Mouse (Mus musculus) liver, embryonic 11.5 days (tissue): ENCODE results near the gene Vip. TPM values are rescaled to one million over a fixed set of nuclear protein-coding genes. Genes with fewer than 3 reads are reported as not detected.
A peak's percentile ranks its signal among the peaks of the same experiment; 100 is the strongest.

Experiments used
- ATAC-seq: fragments of 200-750 bp; cut with Nextera tagmentation; replicated peaks from 2 replicates; pipeline ENCODE4 v1.8.0; 2017; ENCODE audit warnings: moderate number of reproducible peaks, mild to moderate bottlenecking, moderate TSS enrichment, moderate library complexity; ENCODE audit not compliant: low FRiP score
- DNase-seq: peaks from one replicate; pipeline ENCODE4 v3.0.0-alpha.2; 2017; ENCODE audit warnings: low spot score
- H3K27ac ChIP-seq: fragments of 300-500 bp; sonication (generic); 2 replicates; pipeline ENCODE4 v1.5.1; 2014; ENCODE audit warnings: mild to moderate bottlenecking, low read depth, low read length, control low read depth
- H3K27me3 ChIP-seq: fragments of 300-500 bp; sonication (generic); replicated peaks from 2 replicates; pipeline ENCODE4 v1.6.1; 2014; ENCODE audit warnings: low read length, mixed read lengths; ENCODE audit not compliant: control insufficient read depth, insufficient read depth
- H3K36me3 ChIP-seq: fragments of 300-500 bp; sonication (generic); 2 replicates; pipeline ENCODE4 v1.6.1; 2014; ENCODE audit warnings: mild to moderate bottlenecking, low read length, moderate library complexity, mixed read lengths; ENCODE audit not compliant: control insufficient read depth, insufficient read depth
- H3K4me1 ChIP-seq: fragments of 300-500 bp; sonication (generic); replicated peaks from 2 replicates; pipeline ENCODE4 v1.6.1; 2014; ENCODE audit warnings: low read length, mixed read lengths; ENCODE audit not compliant: control insufficient read depth, insufficient read depth
- H3K4me2 ChIP-seq: fragments of 300-500 bp; sonication (generic); 2 replicates; pipeline ENCODE4 v1.6.1; 2014; ENCODE audit warnings: mild to moderate bottlenecking, control low read depth, moderate library complexity
- H3K4me3 ChIP-seq: fragments of 300-500 bp; sonication (generic); 2 replicates; pipeline ENCODE4 v1.5.1; 2014; ENCODE audit warnings: low read depth, low read length, control low read depth
- H3K9ac ChIP-seq: fragments of 300-500 bp; sonication (generic); 2 replicates; pipeline ENCODE4 v1.6.1; 2014; ENCODE audit warnings: low read depth, low read length, control low read depth
- H3K9me3 ChIP-seq: fragments of 300-500 bp; sonication (generic); 2 replicates; pipeline ENCODE4 v1.6.1; 2016; ENCODE audit warnings: low read length, inconsistent platforms, mixed read lengths; ENCODE audit not compliant: control insufficient read depth
- WGBS: fragments of 180-500 bp; shearing (Covaris S2); extraction: QIAGEN DNeasy Blood & Tissue Kit; methylation state at CpG from one replicate; pipeline ENCODE4 v1.1.7; 2014; 5-methylcytosine and 5-hydroxymethylcytosine counted together
- polyA plus RNA-seq: library from polyadenylated mRNA; unstranded; fragments of >200 nt; fragmentation: Nextera tagmentation; extraction: Ambion mirVana; gene quantifications from 2 replicates; pipeline ENCODE4 v1.2.1, GENCODE M21; 2014

Vip gene
- polyA plus RNA-seq, 1 experiment from 2014 or later, result not detected

DNA sequence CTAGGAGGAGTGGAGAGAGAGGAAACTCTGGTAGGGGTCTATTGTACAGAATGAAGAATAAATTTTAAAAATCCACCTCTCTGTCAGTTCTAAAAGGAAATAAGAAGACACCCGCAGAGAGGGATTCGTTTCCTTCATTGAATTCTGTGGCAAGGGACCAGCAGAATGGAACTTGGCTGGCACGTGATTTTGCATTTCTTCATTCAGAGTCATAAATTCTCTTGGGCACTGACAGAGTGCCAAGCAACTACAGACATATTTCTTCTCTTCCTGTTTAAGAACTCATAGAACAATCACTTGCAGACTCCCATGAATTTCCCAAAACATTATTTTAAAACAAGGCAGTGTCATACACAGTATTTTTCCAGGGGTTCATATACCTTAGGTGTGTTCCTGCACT is 30.1 kb upstream of the Vip start:
- Histone ChIP-seq H3K27ac (no peak overlapping the region), H3K4me2 (no peak overlapping the region), H3K9me3 (no peaks in the 10 kb centered on the region), H3K4me1 (no peaks in the 10 kb centered on the region), H3K27me3 (no peaks in the 10 kb centered on the region), H3K36me3 (no peaks in the 10 kb centered on the region), H3K9ac (no peak overlapping the region), H3K4me3 (no peak overlapping the region)
- ATAC-seq, result no peak
- no peak for DNase-seq
- WGBS, result 75% methylated on average over 3 of the region's 3 CpGs

- WGBS, result 79% methylated on average over 13 of the region's 13 CpGs
- H3K36me3 ChIP-seq, result no peaks in the 10 kb centered on the region
- no peaks in the 10 kb centered on the region for H3K4me1 ChIP-seq
- H3K4me2 ChIP-seq, result no peak overlapping the region
- no peaks in the 10 kb centered on the region for H3K9me3 ChIP-seq
- ATAC-seq (no peak), DNase-seq (no peak)
- H3K4me3 ChIP-seq, result no peak overlapping the region
- H3K27ac ChIP-seq, result no peak overlapping the region
- no peaks in the 10 kb centered on the region for H3K27me3 ChIP-seq
- H3K9ac ChIP-seq, result no peak overlapping the region
Measured at GRCm38 (mm10) chr10:5615186-5616040, 23.6 kb upstream of the Vip start.

GRCm38 (mm10) chr10:5626268-5626667 is 12.8 kb upstream of the Vip start:
- Histone ChIP-seq H3K4me3 (no peak overlapping the region), H3K36me3 (no peaks in the 10 kb centered on the region), H3K27me3 (no peaks in the 10 kb centered on the region), H3K9ac (no peak overlapping the region), H3K4me1 (no peaks in the 10 kb centered on the region), H3K9me3 (no peaks in the 10 kb centered on the region), H3K4me2 (no peak overlapping the region), H3K27ac (no peak overlapping the region)
- 67% methylated on average over 5 of the region's 5 CpGs for WGBS
- ATAC-seq, result no peak
- DNase-seq, result no peak

GRCm38 (mm10) chr10:5633672-5634200 is 5.3 kb upstream of the Vip start:
- ATAC-seq (no peak), DNase-seq (no peak)
- no peaks in the 10 kb centered on the region for H3K9me3 ChIP-seq
- no peaks in the 10 kb centered on the region for H3K36me3 ChIP-seq
- no peaks in the 10 kb centered on the region for H3K4me1 ChIP-seq
- no peak overlapping the region for H3K27ac ChIP-seq
- H3K9ac ChIP-seq, result no peak overlapping the region
- H3K27me3 ChIP-seq, result no peaks in the 10 kb centered on the region
- no peak overlapping the region for H3K4me3 ChIP-seq
- 70% methylated on average over 4 of the region's 4 CpGs for WGBS
- H3K4me2 ChIP-seq, result no peak overlapping the region

DNA sequence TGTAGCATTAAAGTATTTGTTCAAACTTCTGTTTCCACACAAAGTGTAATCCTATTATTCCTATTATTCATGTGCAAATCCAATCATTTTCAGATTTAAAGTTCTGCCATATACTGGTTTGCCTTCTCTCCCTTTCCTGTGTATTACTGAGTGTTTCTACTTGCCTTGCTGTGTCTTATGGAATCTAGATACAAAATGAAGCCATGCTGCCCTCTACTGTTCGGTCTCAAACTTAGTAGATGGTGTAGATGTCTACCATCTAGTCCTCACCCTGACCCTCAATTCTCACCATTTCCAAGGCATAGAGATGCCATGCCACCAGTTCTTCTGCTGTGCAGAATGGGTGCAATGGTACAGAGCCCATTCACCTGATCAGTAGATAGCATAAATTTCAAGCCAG is 4.7 kb upstream of the Vip start:
- H3K9ac ChIP-seq, result no peak overlapping the region
- ATAC-seq (no peak), DNase-seq (no peak)
- 15% methylated on average over 1 of the region's 1 CpGs for WGBS
- no peak overlapping the region for H3K27ac ChIP-seq
- no peaks in the 10 kb centered on the region for H3K27me3 ChIP-seq
- H3K4me1 ChIP-seq, result no peaks in the 10 kb centered on the region
- H3K4me3 ChIP-seq, result no peak overlapping the region
- no peaks in the 10 kb centered on the region for H3K36me3 ChIP-seq
- no peak overlapping the region for H3K4me2 ChIP-seq
- no peaks in the 10 kb centered on the region for H3K9me3 ChIP-seq

GRCm38 (mm10) chr10:5637322-5637721 is 1.7 kb upstream of the Vip start:
- no peak for DNase-seq
- H3K27me3 ChIP-seq, result no peaks in the 10 kb centered on the region
- no peak overlapping the region for H3K4me3 ChIP-seq
- no peaks in the 10 kb centered on the region for H3K9me3 ChIP-seq
- no peaks in the 10 kb centered on the region for H3K4me1 ChIP-seq
- no peak overlapping the region for H3K4me2 ChIP-seq
- no peaks in the 10 kb centered on the region for H3K36me3 ChIP-seq
- WGBS, result 71% methylated on average over 4 of the region's 4 CpGs
- no peak for ATAC-seq
- H3K27ac ChIP-seq, result no peak overlapping the region
- H3K9ac ChIP-seq, result no peak overlapping the region

GRCm38 (mm10) chr10:5681275-5681674 is 42.3 kb downstream of the Vip start:
- no peak for DNase-seq
- Histone ChIP-seq H3K27ac (no peak overlapping the region), H3K36me3 (no peaks in the 10 kb centered on the region), H3K4me2 (no peak overlapping the region), H3K9ac (no peak overlapping the region), H3K9me3 (no peaks in the 10 kb centered on the region), H3K4me1 (no peaks in the 10 kb centered on the region; the same call in 1 of the 2 replicates), H3K27me3 (no peaks in the 10 kb centered on the region), H3K4me3 (no peak overlapping the region)
- no peak for ATAC-seq
- WGBS, result 71% methylated on average over 2 of the region's 2 CpGs

GRCm38 (mm10) chr10:5685608-5686007 is 46.6 kb downstream of the Vip start:
- peak overlapping the region; percentile 21; the same call in 1 of the 2 replicates for H3K27ac ChIP-seq
- WGBS, result 40% methylated on average over 6 of the region's 6 CpGs
- ATAC-seq, result peak; percentile 92

DNA sequence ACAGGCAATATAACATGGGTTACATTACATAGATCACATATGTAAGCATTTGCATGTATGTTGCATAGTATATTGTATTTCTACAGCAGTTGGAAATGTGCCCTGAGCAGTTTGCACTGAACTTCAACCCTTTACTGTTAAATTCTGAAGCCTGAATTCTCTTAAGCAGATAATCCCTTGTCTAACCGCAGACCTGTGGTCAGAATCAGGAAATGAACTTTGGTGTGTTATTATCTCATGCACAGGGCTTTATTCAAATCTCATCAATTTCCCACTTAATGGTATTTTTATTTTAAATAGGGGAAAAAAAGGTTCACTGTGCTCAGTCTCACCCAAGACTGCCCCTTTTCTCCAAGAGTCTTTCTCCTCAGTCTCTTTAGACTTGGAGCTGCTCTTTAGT is 55.3 kb downstream of the Vip start:
- H3K4me1 ChIP-seq, result no peaks in the 10 kb centered on the region
- H3K36me3 ChIP-seq, result no peaks in the 10 kb centered on the region
- ATAC-seq (no peak), DNase-seq (no peak)
- H3K27ac ChIP-seq, result no peak overlapping the region
- H3K27me3 ChIP-seq, result no peaks in the 10 kb centered on the region
- H3K4me2 ChIP-seq, result no peak overlapping the region
- H3K9ac ChIP-seq, result no peak overlapping the region
- no peak overlapping the region for H3K4me3 ChIP-seq
- no peaks in the 10 kb centered on the region for H3K9me3 ChIP-seq
- WGBS, result 28% methylated on average over 1 of the region's 1 CpGs

More at GRCm38 (mm10) chr10:5685608-5686007, 46.6 kb downstream of the Vip start:
- Histone ChIP-seq H3K9me3 (no peaks in the 10 kb centered on the region), H3K4me2 (peak overlapping the region; percentile 34), H3K4me1 (no peaks in the 10 kb centered on the region; the same call in 1 of the 2 replicates), H3K36me3 (no peaks in the 10 kb centered on the region), H3K9ac (no peak overlapping the region), H3K27me3 (no peaks in the 10 kb centered on the region), H3K4me3 (no peak overlapping the region)
- no peak for DNase-seq
